Mouse (Mus musculus): Measurements from ENCODE around the gene Sema6c.
"Not testable (repeated sequence)": the region's sequence is repeated elsewhere in the genome, so short reads cannot be mapped to it uniquely, and the experiment has no call there.

Gene Sema6c

GRCm38 (mm10) chr3:95159987-95160963, at the start of gene Sema6c:
Gene Sema6c, plus strand, starts transcription at chr3:95160457.
- DNase-seq (ENCODE audit: low spot score) = peak; percentile 91

- peak; percentile 93 for DNase-seq (ENCODE audit: low spot score)
Observed at GRCm38 (mm10) chr3:95110911-95111726, 49.1 kb upstream of the Sema6c start, which contains the start of gene Vps72. Gene Vps72, plus strand, starts transcription at chr3:95111022.

- DNase-seq (ENCODE audit: low spot score) = no peak
Observed at GRCm38 (mm10) chr3:95112760-95113159, 47.5 kb upstream of the Sema6c start.

- DNase-seq (ENCODE audit: low spot score) = no peak
Observed at GRCm38 (mm10) chr3:95117751-95118150, 42.5 kb upstream of the Sema6c start.

GRCm38 (mm10) chr3:95121580-95121979, 38.7 kb upstream of the Sema6c start:
- peak; percentile 37 for DNase-seq (ENCODE audit: low spot score)

- DNase-seq (ENCODE audit: low spot score) = no peak
Observed at GRCm38 (mm10) chr3:95124246-95124645, 36.0 kb upstream of the Sema6c start, which contains the start of gene Tmod4. Gene Tmod4, plus strand, starts transcription at chr3:95124476.

- peak; percentile 61 for DNase-seq (ENCODE audit: low spot score)
Observed at GRCm38 (mm10) chr3:95124972-95125371, 35.3 kb upstream of the Sema6c start.

GRCm38 (mm10) chr3:95129226-95129651, 31.0 kb upstream of the Sema6c start:
- no peak for DNase-seq (ENCODE audit: low spot score)

- no peak for DNase-seq (ENCODE audit: low spot score)
Observed at GRCm38 (mm10) chr3:95130081-95130480, 30.2 kb upstream of the Sema6c start.

GRCm38 (mm10) chr3:95132389-95132788, 27.9 kb upstream of the Sema6c start:
- DNase-seq (ENCODE audit: low spot score) = not testable (repeated sequence)

GRCm38 (mm10) chr3:95133176-95133575, 27.1 kb upstream of the Sema6c start:
- DNase-seq (ENCODE audit: low spot score) = no peak

- DNase-seq (ENCODE audit: low spot score) = peak; percentile 96
Observed at GRCm38 (mm10) chr3:95133680-95134101, 26.6 kb upstream of the Sema6c start, which contains the start of the genes Scnm1 and Lysmd1. Gene Scnm1, minus strand, starts transcription at chr3:95134011. Gene Lysmd1, plus strand, starts transcription at chr3:95134088.

- not testable (repeated sequence) for DNase-seq (ENCODE audit: low spot score)
Observed at GRCm38 (mm10) chr3:95134133-95134532, 26.1 kb upstream of the Sema6c start.

GRCm38 (mm10) chr3:95135023-95135422, 25.2 kb upstream of the Sema6c start:
- peak; percentile 60 for DNase-seq (ENCODE audit: low spot score)

- DNase-seq (ENCODE audit: low spot score) = peak; percentile 21
Observed at GRCm38 (mm10) chr3:95135433-95136052, 24.7 kb upstream of the Sema6c start.

GRCm38 (mm10) chr3:95136336-95136735, 23.9 kb upstream of the Sema6c start:
- no peak for DNase-seq (ENCODE audit: low spot score)

- no peak for DNase-seq (ENCODE audit: low spot score)
Observed at GRCm38 (mm10) chr3:95139586-95140288, 20.5 kb upstream of the Sema6c start.

GRCm38 (mm10) chr3:95140289-95140595, 20.0 kb upstream of the Sema6c start:
- no peak for DNase-seq (ENCODE audit: low spot score)

- no peak for DNase-seq (ENCODE audit: low spot score)
Observed at GRCm38 (mm10) chr3:95140795-95141194, 19.5 kb upstream of the Sema6c start.

- DNase-seq (ENCODE audit: low spot score) = peak; percentile 64
Observed at GRCm38 (mm10) chr3:95141474-95141873, 18.8 kb upstream of the Sema6c start.

- DNase-seq (ENCODE audit: low spot score) = peak; percentile 66
Observed at GRCm38 (mm10) chr3:95141952-95142616, 18.2 kb upstream of the Sema6c start, which contains the start of gene Tnfaip8l2. Gene Tnfaip8l2, minus strand, starts transcription at chr3:95142360.
